Mouse (Mus musculus) kidney, embryonic 16.5 days (tissue): ENCODE measurements around the gene Kif7. TPM values are rescaled to one million over a fixed set of nuclear protein-coding genes. Genes with fewer than 3 reads are reported as not detected.
A peak's percentile ranks its signal among the peaks of the same experiment; 100 is the strongest.

ENCODE experiments used
- ATAC-seq: fragments of 200-750 bp; cut with Nextera tagmentation; 2 replicates; pipeline ENCODE4 v1.8.0; 2017; ENCODE audit warnings: moderate TSS enrichment; ENCODE audit not compliant: low FRiP score, low TSS enrichment
- H3K27ac ChIP-seq: fragments of 300-500 bp; sonication (generic); 2 replicates; pipeline ENCODE4 v1.5.1; 2014; ENCODE audit warnings: low read length
- H3K27me3 ChIP-seq: fragments of 300-500 bp; sonication (generic); 2 replicates; pipeline ENCODE4 v1.6.1; 2014; ENCODE audit warnings: low read length, control low read depth, mixed read lengths; ENCODE audit not compliant: insufficient read depth
- H3K36me3 ChIP-seq: fragments of 300-500 bp; sonication (generic); 2 replicates; pipeline ENCODE4 v1.6.1; 2014; ENCODE audit warnings: low read length, control low read depth, mixed read lengths; ENCODE audit not compliant: insufficient read depth
- H3K4me1 ChIP-seq: fragments of 300-500 bp; sonication (generic); 2 replicates; pipeline ENCODE4 v1.6.1; 2014; ENCODE audit warnings: low read length, control low read depth, mixed read lengths; ENCODE audit not compliant: insufficient read depth
- H3K4me2 ChIP-seq: fragments of 300-500 bp; sonication (generic); replicated peaks from 2 replicates; pipeline ENCODE4 v1.6.1; 2014; ENCODE audit warnings: low read depth, low read length
- H3K4me3 ChIP-seq: fragments of 300-500 bp; sonication (generic); 2 replicates; pipeline ENCODE4 v1.5.1; 2014; ENCODE audit warnings: mild to moderate bottlenecking, low read length
- H3K9ac ChIP-seq: fragments of 300-500 bp; sonication (generic); replicated peaks from 2 replicates; pipeline ENCODE4 v1.6.1; 2014; ENCODE audit warnings: low read length
- H3K9me3 ChIP-seq: fragments of 300-500 bp; sonication (generic); 2 replicates; pipeline ENCODE4 v1.6.1; 2016; ENCODE audit warnings: low read length, control low read depth
- WGBS: fragments of 180-500 bp; shearing (Covaris S2); extraction: QIAGEN DNeasy Blood & Tissue Kit; methylation state at CpG from one replicate; pipeline ENCODE4 v1.1.7; 2014; 5-methylcytosine and 5-hydroxymethylcytosine counted together
- polyA plus RNA-seq: library from polyadenylated mRNA; unstranded; fragments of >200 nt; fragmentation: Nextera tagmentation; extraction: Ambion mirVana; gene quantifications from 2 replicates; pipeline ENCODE4 v1.2.1, GENCODE M21; 2015

Kif7 gene
- polyA plus RNA-seq: 4.4 TPM in 2 replicates

DNA sequence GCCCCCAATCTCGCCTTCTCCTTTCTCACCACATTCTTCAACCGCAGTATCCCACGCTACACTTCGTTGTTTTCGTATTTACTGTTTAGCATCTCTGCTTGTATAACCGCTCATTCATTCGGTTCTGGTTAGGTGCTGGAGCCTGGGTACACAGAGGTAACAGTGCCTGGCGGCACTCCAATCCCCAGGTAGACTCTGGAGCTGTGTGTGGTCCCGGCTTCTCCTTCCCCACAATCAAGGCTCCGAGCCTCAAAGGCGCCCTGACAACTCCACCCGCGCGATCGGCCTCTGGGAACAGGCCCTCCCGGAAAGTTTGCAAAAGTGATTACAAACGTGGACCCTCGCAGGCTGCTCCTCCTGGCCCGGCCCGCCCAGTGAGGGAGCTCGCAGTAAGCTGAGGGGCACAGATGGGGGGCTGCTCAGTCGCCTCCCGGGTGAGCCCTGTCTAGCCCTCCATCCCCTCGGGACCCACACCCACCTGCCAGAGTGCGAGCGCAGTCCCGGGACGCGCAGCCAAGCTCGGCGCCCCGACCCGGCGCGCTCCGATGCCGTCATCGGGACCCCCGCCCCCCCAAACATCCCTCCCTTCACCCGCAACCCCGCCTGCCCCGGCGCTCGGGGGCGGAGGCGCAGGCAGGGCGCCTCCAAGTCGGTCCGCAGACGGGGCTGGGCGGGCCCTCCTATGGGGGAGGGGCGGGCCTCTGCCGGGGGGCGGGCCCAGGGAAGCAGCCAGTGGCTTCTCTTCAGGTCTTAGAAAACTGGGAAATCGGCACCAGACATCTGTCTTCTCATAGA lies at the start of gene Kif7:
Gene Kif7, minus strand, starts transcription at position 534 of the 795 bp plus-strand sequence.
- Histone ChIP-seq H3K4me3 (peak within 1 kb of the TSS; percentile 83), H3K4me1 (peaks cover 10% of the 10 kb centered on the region), H3K9ac (peak within 1 kb of the TSS; percentile 81), H3K27me3 (peaks cover 12% of the 10 kb centered on the region; the same call in 1 of the 2 replicates), H3K9me3 (no peaks in the 10 kb centered on the region), H3K27ac (0 out of 2 replicates have a peak within 1 kb of the TSS, but pooled peaks have one; percentile 6), H3K4me2 (peak within 1 kb of the TSS; percentile 86), H3K36me3 (no peaks in the 10 kb centered on the region)
- peak; percentile 95 for ATAC-seq
- under 1% methylated on average over 52 of the region's 55 CpGs for WGBS

DNA sequence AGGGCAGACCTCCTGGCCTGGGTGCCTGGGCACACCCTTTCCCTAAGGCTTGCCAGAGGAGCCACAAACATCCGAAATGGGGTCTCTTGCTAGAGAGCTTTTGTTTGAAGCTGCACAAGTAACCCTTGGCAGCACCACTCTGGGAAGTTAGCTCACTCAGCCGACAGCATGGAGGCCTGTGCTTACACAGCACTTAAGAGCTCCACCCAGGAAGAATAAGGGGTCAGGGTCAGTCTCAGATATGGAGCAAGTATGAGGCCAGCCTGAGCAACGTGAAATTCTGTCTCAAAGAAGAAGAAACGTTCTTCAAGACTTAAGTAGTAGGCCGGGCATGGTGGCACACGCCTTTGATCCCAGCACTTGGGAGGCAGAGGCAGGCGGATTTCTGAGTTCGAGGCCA lies 46.6 kb upstream of the Kif7 start:
- Histone ChIP-seq H3K9ac (no peak overlapping the region), H3K9me3 (no peaks in the 10 kb centered on the region), H3K27me3 (no peaks in the 10 kb centered on the region), H3K4me2 (no peak overlapping the region), H3K4me3 (no peak overlapping the region), H3K27ac (no peak overlapping the region), H3K4me1 (no peaks in the 10 kb centered on the region), H3K36me3 (no peaks in the 10 kb centered on the region)
- ATAC-seq: no peak
- 72% methylated on average over 8 of the region's 8 CpGs for WGBS

DNA sequence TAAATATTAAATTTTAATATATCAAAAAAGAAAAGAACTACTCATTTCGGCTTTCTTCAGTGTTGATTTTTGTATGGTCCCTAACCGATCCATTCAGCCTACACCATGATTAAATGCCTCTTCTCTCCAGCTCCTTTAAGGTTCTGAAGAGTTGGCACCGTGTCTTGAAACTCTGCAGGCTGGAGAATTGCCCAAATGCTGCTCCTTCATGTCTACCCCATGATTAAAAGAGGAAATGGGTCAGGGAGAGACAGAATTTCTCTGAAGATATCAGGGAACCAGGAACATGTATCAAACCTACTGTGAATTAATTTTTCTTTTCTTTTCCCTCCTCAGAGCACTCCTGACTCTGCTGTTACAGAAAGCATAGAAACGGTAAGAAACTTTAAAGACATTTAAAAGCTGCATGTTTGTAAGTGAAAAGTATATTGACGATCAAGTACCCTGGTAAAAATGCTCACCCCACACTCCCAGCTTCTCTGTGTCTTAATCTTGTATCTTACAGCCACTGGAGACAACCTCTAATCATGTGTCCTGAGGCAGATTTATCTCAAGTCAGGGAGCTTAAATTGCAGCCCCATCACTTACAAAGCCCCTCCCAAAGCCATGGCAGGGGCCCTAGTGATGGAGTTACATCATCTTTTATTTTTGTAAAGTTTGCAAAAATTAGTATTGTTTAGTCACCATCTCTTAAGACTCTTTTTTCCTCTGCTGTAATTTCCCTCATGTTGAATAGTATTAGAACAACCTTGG lies 45.8 kb upstream of the Kif7 start:
- WGBS: 72% methylated on average over 5 of the region's 5 CpGs

DNA sequence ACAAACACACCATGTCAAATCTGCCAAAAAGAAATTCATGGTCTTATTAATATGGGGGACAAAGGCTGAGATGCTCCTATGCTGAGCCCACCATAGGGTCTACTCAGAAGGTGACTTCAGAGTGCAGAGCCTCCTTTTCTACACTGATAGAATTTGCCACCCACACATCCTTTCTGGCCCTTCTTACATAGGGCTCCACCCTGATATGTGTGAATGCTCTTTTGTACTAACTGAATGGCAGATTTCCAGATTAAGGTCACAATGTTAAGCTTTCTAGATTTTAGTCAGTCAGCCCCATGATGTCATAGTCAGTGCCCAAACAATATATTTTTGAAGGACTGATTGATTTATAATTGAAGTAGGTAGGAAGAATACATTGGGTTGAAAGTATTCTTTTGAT lies 44.2 kb upstream of the Kif7 start:
- no peak overlapping the region for H3K4me3 ChIP-seq
- no peak overlapping the region for H3K27ac ChIP-seq
- H3K36me3 ChIP-seq: no peaks in the 10 kb centered on the region
- H3K9ac ChIP-seq: no peak overlapping the region
- no peaks in the 10 kb centered on the region for H3K27me3 ChIP-seq
- no peaks in the 10 kb centered on the region for H3K4me1 ChIP-seq
- no peak for ATAC-seq
- H3K9me3 ChIP-seq: no peaks in the 10 kb centered on the region
- H3K4me2 ChIP-seq: no peak overlapping the region

More for the DNA sequence above, 45.8 kb upstream of the Kif7 start:
- Histone ChIP-seq H3K9ac (no peak overlapping the region), H3K36me3 (no peaks in the 10 kb centered on the region), H3K27ac (no peak overlapping the region), H3K4me2 (no peak overlapping the region), H3K4me1 (no peaks in the 10 kb centered on the region), H3K27me3 (no peaks in the 10 kb centered on the region), H3K9me3 (no peaks in the 10 kb centered on the region), H3K4me3 (no peak overlapping the region)
- no peak for ATAC-seq

DNA sequence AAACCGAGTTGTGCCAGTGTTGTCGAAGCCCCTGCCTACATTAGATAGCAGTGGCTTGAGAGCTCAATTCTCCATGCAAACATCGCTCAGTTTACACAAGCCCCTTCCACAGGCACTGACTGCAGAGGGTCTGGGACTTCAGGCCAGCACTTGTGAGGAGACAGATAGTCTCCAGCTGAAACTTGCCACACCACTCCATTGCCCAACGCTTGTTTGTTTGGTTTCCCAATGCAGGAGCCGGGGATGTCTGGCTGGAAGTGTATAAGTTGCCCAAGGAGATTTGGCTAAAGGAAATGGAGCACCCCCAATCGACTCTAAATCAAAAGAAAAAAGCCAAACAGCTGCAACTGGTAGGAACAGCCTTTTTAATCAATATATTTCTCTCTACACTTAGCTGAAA lies 42.7 kb upstream of the Kif7 start:
- no peak overlapping the region for H3K4me2 ChIP-seq
- no peaks in the 10 kb centered on the region for H3K36me3 ChIP-seq
- no peak for ATAC-seq
- H3K27me3 ChIP-seq: no peaks in the 10 kb centered on the region
- H3K27ac ChIP-seq: no peak overlapping the region
- H3K4me3 ChIP-seq: no peak overlapping the region
- no peaks in the 10 kb centered on the region for H3K9me3 ChIP-seq
- no peak overlapping the region for H3K9ac ChIP-seq
- H3K4me1 ChIP-seq: no peaks in the 10 kb centered on the region
- WGBS: 72% methylated on average over 6 of the region's 6 CpGs

DNA sequence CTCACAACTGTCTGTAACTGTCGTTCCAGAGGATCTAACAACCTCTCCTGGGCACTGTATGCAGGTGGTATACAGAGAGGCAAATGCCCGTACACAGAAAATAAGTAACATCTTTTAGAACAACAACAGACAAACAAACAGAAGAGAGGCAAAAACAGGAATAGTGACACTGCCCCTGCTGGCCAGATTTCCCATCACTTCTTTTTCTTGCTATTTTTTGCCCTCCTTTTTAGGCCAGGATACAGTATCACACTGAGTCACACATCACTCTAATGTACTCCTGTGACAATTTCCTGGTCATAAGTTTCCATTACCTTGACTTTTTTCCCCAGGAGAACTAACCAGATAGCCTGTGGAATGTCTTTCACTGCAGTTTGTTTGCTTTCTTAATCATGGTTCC lies 40.8 kb upstream of the Kif7 start:
- no peaks in the 10 kb centered on the region for H3K9me3 ChIP-seq
- ATAC-seq: no peak
- no peak overlapping the region for H3K27ac ChIP-seq
- H3K27me3 ChIP-seq: no peaks in the 10 kb centered on the region
- no peaks in the 10 kb centered on the region for H3K36me3 ChIP-seq
- 42% methylated on average over 2 of the region's 2 CpGs for WGBS
- H3K4me3 ChIP-seq: no peak overlapping the region
- H3K9ac ChIP-seq: no peak overlapping the region
- no peak overlapping the region for H3K4me2 ChIP-seq
- H3K4me1 ChIP-seq: no peaks in the 10 kb centered on the region

DNA sequence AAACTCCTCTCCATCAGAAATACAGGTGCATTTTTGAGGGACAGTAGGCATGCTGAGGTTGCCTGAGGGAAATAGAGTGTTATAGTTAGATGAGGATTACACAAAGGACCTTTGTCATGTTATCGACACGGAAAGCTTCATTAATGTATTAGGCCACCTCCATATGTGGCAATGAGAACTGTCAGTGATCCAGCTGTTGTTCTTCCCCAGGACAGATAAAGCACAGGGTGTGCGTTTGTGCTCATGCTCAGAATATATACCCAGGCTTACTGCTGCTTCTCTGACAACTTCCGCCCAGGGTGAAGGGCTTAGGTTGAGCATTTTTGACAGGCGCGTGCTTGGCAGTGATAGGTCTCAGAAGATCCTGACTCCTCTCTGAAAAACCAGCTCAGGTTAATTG lies 34.0 kb upstream of the Kif7 start:
- WGBS: 89% methylated on average over 6 of the region's 6 CpGs
- Histone ChIP-seq H3K27ac (no peak overlapping the region), H3K36me3 (no peaks in the 10 kb centered on the region), H3K9me3 (no peaks in the 10 kb centered on the region), H3K27me3 (no peaks in the 10 kb centered on the region), H3K9ac (no peak overlapping the region), H3K4me1 (no peaks in the 10 kb centered on the region), H3K4me2 (no peak overlapping the region), H3K4me3 (no peak overlapping the region)
- no peak for ATAC-seq

DNA sequence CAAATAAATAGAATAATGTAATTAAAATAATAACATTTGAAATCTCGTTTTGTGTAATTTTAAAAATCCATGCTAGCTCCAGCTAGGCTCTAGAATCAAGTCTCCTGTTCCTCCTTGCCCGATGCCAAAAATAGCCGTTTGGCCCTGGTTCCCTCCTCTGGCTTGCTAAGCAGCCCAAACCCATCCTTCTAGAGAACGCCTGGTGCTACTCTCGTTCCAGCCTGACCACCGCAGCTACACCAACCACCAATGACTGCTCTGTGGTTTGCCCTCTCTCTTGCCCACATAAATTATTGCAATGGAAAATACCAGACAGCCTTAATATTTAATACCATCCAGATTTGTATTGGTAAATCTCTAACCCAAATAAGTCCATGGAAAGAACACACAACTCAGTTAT lies 32.1 kb upstream of the Kif7 start:
- Histone ChIP-seq H3K4me2 (no peak overlapping the region), H3K9ac (no peak overlapping the region), H3K9me3 (no peaks in the 10 kb centered on the region), H3K4me1 (peaks cover 5% of the 10 kb centered on the region), H3K27ac (no peak overlapping the region), H3K4me3 (no peak overlapping the region), H3K36me3 (no peaks in the 10 kb centered on the region), H3K27me3 (no peaks in the 10 kb centered on the region)
- WGBS: 85% methylated on average over 6 of the region's 6 CpGs
- ATAC-seq: no peak

DNA sequence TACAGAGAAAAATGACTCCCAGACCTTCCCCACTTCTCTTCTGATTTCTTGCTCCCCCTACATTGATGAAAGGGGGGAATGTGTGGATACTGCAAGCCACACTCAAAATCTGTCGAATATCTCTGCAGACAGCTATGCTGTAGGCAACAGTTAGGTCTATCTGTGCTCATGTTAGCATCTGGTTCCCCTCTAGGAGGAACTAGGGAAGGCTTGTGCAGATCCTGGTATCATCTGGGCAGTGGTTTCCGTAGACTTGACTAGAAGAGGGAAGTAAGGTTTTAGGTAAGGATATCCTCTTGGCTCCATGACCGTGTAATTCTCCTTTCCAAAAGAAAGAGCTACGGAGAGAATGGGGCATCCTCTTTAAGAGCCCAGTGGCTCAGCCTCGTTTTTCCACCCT lies 29.1 kb upstream of the Kif7 start:
- ATAC-seq: no peak
- Histone ChIP-seq H3K27ac (no peak overlapping the region), H3K27me3 (no peaks in the 10 kb centered on the region), H3K4me2 (no peak overlapping the region), H3K9ac (no peak overlapping the region), H3K4me1 (peaks cover 7% of the 10 kb centered on the region), H3K36me3 (peaks cover 2% of the 10 kb centered on the region; the same call in 1 of the 2 replicates), H3K4me3 (no peak overlapping the region), H3K9me3 (no peaks in the 10 kb centered on the region)
- WGBS: 81% methylated on average over 5 of the region's 5 CpGs

DNA sequence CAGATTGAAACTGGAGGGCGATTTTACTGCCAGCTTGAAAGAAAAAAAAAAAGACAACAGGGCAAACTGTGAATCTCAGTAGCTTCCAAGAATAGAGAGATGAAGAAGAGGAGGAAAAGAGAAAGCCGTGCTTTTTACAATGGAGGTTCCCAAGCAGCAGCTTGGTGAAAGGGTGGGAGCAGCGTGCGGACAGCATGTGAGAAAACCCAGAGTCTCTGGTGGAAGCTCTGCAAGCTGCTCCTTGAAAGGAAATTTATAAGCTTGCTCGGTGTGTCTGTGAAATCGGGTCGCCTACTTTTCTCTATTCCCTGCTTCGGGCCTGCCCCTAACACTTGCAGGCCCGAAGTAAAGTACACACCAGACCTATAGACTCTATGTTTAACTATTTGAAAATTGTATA lies 28.5 kb upstream of the Kif7 start:
- Histone ChIP-seq H3K4me2 (no peak overlapping the region), H3K9ac (no peak overlapping the region), H3K9me3 (no peaks in the 10 kb centered on the region), H3K36me3 (peaks cover 4% of the 10 kb centered on the region; the same call in 1 of the 2 replicates), H3K4me1 (peaks cover 7% of the 10 kb centered on the region), H3K27me3 (no peaks in the 10 kb centered on the region), H3K4me3 (no peak overlapping the region), H3K27ac (no peak overlapping the region)
- 94% methylated on average over 9 of the region's 9 CpGs for WGBS
- no peak for ATAC-seq
